Mouse (Mus musculus): ENCODE results near the gene Vmn2r48.
"Not testable (repeated sequence)": the region's sequence is repeated elsewhere in the genome, so short reads cannot be mapped to it uniquely, and the experiment has no call there.

Gene Vmn2r48

GRCm38 (mm10) chr7:9953485-9953884 is at the start of gene Vmn2r48:
TSS of gene Vmn2r48 (minus strand) at chr7:9953585.
- not testable (repeated sequence) for DNase-seq (ENCODE audit: extremely low read depth, low read depth, low spot score)

DNA sequence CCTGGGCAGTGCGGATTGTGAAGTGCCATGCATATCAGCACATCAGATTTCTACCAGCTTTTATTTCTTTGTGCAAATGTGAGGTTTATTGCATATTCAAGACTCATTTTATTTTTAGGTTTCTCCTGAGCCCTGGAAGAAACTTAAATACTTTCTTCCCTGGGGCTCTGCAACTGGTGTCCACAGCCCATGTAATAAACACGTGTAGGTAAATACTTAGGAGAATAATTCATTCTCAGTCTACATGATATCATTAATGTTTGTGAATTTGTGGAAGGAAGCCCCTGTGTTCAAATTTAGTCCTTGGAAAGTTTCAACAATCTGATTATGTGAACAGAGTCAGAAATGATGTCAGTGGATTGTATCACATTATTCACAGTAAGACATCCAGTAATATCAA is 38.8 kb upstream of the Vmn2r48 start, which contains the start of gene Vmn2r49:
Gene Vmn2r49, minus strand, starts transcription at position 101 of the 400 bp plus-strand sequence.
- DNase-seq (ENCODE audit: extremely low read depth, low read depth, low spot score), result not testable (repeated sequence)
